Mouse (Mus musculus): ENCODE measurements around the gene Ggcx. TPM values are rescaled to one million over a fixed set of nuclear protein-coding genes. Genes with fewer than 3 reads are reported as not detected.

Ggcx gene
- 5.7 and 6.1 TPM in 2 replicates for polyA plus RNA-seq (2012)

DNA sequence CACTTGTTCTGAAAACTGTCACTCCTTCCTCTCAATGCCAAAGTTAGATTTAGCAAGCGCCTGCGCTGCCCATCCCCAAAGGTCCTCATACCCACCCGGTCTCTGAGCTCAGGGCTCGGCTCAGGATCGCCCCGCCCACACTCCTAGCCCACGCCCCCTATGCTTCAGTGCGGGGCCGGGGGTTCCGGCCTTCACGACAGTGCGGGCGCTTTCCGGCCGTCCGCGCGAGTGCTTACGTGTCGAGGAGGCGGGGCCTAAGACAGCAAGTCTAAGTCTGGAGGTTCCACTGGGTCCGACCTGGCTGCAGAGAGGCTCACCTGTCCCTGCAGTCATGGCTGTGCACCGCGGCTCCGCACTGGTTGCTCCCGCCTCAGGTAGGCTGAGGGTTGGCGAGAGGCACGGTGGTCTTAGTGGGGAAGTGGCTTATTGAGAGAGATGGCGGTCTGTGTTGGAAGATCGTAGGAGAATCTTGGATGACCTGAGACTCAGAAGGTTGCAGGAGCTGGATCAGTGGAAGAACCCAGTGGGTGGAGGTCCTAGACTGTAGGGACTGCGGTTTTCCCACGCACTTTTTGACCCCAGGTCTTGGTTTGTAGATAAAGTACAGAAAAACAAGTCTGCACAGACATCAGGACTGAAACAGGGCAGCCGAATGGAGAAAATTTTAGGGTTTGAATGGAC is at the start of gene Ggcx:
TSS of gene Ggcx (plus strand) at position 233 of the 681 bp plus-strand sequence.

DNA sequence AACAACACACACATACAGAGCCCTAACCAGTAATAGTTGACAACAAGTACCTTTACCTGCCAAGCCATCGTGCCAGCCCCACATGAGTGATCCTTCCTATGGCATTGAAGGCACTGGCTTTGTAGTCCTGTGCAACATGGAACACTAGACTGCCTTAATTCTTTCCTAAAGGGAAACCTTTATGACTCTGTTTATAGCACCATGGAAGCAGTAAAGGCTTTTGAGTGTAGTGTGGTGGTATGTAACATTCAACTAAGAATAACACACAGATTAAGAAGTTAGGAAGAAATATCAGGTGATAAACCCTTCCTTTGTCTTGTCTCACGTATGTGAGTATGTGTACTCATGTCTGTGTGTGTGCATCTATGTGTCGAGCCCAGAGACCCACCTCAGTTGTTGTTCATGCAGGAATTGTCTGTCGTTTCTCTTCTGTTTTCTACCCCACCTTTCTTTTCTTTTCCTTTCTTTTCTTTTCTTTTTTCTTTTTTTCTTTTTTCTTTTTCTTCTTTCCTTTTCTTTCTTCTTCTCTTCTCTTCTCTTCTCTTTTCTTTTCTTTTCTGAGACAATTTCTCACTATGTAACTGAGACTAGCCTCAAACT is 47.2 kb upstream of the Ggcx start, which contains the start of gene Rnf181:
TSS of gene Rnf181 (minus strand) at position 113 of the 600 bp plus-strand sequence.

DNA sequence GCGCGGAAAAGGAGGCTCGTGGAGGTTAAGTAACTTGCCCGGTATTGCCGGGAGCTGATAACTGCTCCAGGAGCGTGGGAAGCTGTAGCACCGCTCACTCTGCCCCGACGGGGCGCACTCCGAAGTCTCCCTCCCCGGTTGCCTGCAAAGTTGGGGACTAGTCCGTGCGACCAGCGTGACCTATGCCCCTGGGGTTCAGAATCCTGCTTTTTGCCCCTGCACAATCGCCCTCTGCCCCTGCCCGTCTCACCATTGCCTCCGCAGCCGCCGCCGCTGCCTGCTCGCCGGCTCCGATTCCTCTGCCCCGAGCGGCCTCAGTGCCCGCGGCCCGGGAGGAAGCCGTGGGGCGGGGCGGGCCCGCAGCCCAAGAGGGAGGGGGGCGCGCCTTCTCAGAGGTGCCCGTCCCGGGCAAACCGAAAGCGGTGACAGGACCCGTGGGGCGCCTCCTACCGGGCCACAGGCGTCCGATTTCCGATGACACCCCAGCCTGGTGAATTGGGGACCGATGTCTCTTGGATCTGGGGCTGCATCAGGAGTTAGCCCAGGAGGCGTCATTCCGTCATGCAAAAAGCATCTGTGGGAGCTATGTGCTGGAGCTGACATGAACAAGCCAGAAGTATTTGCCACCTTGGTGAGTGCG is 33.9 kb upstream of the Ggcx start, which contains the start of gene Vamp5:
TSS of gene Vamp5 (minus strand) at position 338 of the 640 bp plus-strand sequence.

DNA sequence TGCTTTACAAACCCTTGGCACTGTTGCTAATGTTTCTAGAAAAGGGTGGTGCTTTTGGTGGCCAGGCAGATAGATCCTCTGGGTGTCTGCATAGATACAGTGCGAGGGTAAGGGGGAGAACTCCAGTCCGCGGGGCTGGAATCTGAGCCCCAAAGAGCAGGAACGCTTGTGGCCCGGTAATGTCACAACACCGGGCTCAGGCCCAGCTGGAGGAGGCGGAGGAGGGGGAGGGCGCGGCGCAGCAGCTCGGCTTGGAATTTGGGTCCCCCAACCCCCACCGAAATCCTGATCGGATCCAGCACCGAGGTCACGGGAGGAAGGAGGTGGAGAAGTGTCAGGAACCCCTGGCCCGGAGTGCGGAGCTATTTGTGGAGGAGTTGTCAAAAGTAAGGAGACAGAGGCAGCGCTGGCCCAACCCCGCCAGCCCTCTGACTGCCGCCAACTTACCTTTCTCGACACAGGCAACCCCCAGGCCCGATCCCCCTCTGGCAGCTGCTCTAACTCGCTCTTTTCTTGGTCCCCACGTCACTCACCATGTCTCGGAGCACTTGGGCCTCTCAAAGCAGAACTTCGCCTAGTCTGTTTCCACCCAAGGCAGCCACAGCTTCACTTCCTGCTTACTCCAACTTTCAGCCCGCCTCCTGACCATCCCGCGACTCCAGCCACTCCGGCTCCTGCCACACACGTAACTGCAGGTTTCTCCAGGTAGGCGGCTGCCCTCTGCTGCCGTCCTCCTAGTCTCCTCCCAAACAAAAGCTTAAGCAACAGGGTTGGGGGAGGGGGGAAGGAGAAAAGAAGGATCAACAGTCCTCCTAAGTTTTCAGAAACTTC is 24.0 kb upstream of the Ggcx start, which contains the start of gene Vamp8:
TSS of gene Vamp8 (minus strand) at position 763 of the 831 bp plus-strand sequence.

DNA sequence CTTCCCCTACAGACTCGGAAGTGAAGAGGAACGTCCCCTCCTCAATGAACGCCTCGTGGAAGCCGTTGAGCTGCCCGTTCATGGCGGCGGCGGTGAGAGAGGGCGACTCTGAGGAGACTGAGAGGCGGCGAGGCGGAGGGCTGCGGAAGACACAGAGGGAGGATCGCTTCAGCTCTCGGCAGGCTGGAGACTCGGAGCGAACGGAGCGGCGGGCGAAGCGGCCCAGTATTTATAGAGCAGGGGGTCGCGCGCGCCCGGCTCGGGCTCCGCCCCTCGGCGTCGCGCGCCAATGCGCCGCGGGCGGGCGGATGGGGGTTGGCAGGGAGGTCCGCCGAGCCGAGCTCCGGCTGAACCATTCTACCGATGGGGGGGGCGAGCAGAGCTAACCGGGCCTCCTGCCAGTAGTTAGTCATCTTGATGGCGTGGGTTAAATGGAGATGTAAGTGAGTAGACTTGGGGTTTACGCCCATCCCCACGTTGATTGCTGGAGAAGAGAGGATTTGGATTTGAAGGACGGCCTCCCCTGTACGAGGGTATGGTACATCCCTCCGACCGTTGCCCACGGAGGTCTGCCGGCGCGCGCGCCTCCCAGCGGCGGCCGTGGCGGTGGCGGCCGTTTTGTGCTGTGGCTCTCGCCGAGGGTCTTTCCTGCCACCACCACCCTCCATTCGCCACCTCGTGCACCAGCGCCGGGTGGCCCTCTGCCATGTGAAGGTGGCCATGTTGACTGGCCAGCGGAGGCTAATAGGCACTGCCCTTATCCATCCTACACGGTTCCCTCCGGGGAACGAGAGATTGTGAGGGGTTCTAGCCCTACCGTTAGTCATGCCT is 25.5 kb downstream of the Ggcx start, which contains the start of gene Mat2a:
TSS of gene Mat2a (minus strand) at position 204 of the 831 bp plus-strand sequence.

Other genes starting within 250 kb of the Ggcx start
- gene Atoh8, start 178.7 kb upstream of the Ggcx start, polyA plus RNA-seq (2012): 1.5 and 1.9 TPM in 2 replicates
- gene Sftpb, start 109.7 kb upstream of the Ggcx start, polyA plus RNA-seq (2012): 0.75 and 0.89 TPM in 2 replicates
- gene Usp39, start 69.1 kb upstream of the Ggcx start, polyA plus RNA-seq (2012): 19.2 and 20.5 TPM in 2 replicates
- 21.0 and 25.7 TPM in 2 replicates for gene 0610030E20Rik, start 67.0 kb upstream of the Ggcx start, polyA plus RNA-seq (2012)
- 5.4 and 6.1 TPM in 2 replicates for gene Tmem150a, start 58.9 kb upstream of the Ggcx start, polyA plus RNA-seq (2012)
- 53.5 and 54.0 TPM in 2 replicates for gene Rnf181, start 47.4 kb upstream of the Ggcx start, polyA plus RNA-seq (2012)
- 38.0 and 73.4 TPM in 2 replicates for gene Vamp5, start 33.8 kb upstream of the Ggcx start, polyA plus RNA-seq (2012)
- gene Vamp8, start 23.6 kb upstream of the Ggcx start, polyA plus RNA-seq (2012): 101 and 138 TPM in 2 replicates
- 40.2 and 40.7 TPM in 2 replicates for gene Mat2a, start 25.2 kb downstream of the Ggcx start, polyA plus RNA-seq (2012)
- gene Sh2d6, start 107.4 kb downstream of the Ggcx start, polyA plus RNA-seq (2012): 0.05 TPM in 1 of 2 replicates, not detected in the other
- gene Capg, start 130.1 kb downstream of the Ggcx start, polyA plus RNA-seq (2012): 83.9 and 86.4 TPM in 2 replicates
- gene Elmod3, start 184.1 kb downstream of the Ggcx start, polyA plus RNA-seq (2012): 17.2 and 19.5 TPM in 2 replicates
- 26.8 and 28.9 TPM in 2 replicates for gene Retsat, start 184.2 kb downstream of the Ggcx start, polyA plus RNA-seq (2012)
- gene Tgoln1, start 202.7 kb downstream of the Ggcx start, polyA plus RNA-seq (2012): 5.3 TPM in 2 replicates

Data from megakaryocyte-erythroid progenitor cell, adult 5 weeks (primary cell).